In the genomic region with DNA sequence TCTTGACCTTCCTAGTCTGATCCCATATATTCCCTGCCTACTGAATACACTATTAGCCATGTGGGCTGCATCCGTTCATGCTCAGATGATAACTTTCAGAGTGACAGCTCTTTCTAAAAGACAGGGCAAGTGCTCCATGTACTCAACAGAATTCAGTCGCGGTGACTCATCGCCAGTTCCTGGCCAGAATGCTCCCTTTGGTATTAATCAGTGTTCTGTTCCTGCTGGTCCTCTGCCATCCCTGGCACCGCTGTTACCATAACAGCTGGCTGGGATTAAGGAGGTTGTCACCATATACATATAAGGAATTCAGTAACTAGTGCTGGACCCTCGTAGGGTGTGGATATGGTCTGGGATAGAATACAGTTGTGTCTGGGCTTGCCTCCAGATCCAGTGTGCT, we compare ENCODE assay signal across 9 mouse cellular contexts. TPM values are rescaled to one million over a fixed set of nuclear protein-coding genes. Genes with fewer than 3 reads are reported as not detected.
DNase-seq lines count a peak whose midpoint lies in the region; ATAC-seq lines count a peak whose summit lies in the region.
"Had no signal": no experiment of that assay in that cellular context is flagged by ENCODE, and none has a peak within 500 bp of the region (broad histone marks: within the 10 kb centered on the region; RNA-seq: fewer than 3 reads in every experiment).

No protein-coding gene starts in this region.

- no peak overlapping the region for H3K9ac ChIP-seq in heart, embryonic 15.5 days
- no peak overlapping the region for H3K9ac ChIP-seq in forebrain, embryonic 11.5 days (ENCODE audit: low read length)
- H3K9ac ChIP-seq: neural tube, embryonic 13.5 days had no signal

- H3K9me3 ChIP-seq in heart, embryonic 15.5 days (replicated peaks): no peaks in the 10 kb centered on the region
- no peaks in the 10 kb centered on the region for H3K9me3 ChIP-seq in forebrain, embryonic 11.5 days (ENCODE audit: control insufficient read depth, low read length)
- H3K9me3 ChIP-seq: neural tube, embryonic 13.5 days had no signal

- H3K4me2 ChIP-seq in heart, embryonic 15.5 days: no peak overlapping the region
- H3K4me2 ChIP-seq in forebrain, embryonic 11.5 days (ENCODE audit: low read depth, low read length, severe bottlenecking): no peak overlapping the region
- H3K4me2 ChIP-seq: neural tube, embryonic 13.5 days had no signal

- ATAC-seq in heart, embryonic 15.5 days (replicated peaks; ENCODE audit: insufficient number of reproducible peaks, insufficient read depth, low FRiP score, low read depth): peak; percentile 84
- no peak for ATAC-seq in forebrain, embryonic 11.5 days (replicated peaks; ENCODE audit: low FRiP score)

- no peak overlapping the region for H3K4me3 ChIP-seq in heart, embryonic 15.5 days
- no peak overlapping the region for H3K4me3 ChIP-seq in forebrain, embryonic 11.5 days (ENCODE audit: low read depth, low read length)
- H3K4me3 ChIP-seq: neural tube, embryonic 13.5 days had no signal

- no peaks in the 10 kb centered on the region for H3K27me3 ChIP-seq in heart, embryonic 15.5 days
- H3K27me3 ChIP-seq in forebrain, embryonic 11.5 days (ENCODE audit: control insufficient read depth, insufficient read depth, low read length): no peaks in the 10 kb centered on the region
- H3K27me3 ChIP-seq: neural tube, embryonic 13.5 days had no signal

- H3K27ac ChIP-seq in heart, embryonic 15.5 days: peak overlapping the region; percentile 64
- H3K27ac ChIP-seq in forebrain, embryonic 11.5 days (ENCODE audit: low read depth, low read length): no peak overlapping the region
- H3K27ac ChIP-seq: neural tube, embryonic 13.5 days had no signal

- WGBS in heart, embryonic 15.5 days: 30% methylated on average over 6 of the region's 6 CpGs
- WGBS in forebrain, embryonic 11.5 days: 84% methylated on average over 6 of the region's 6 CpGs

- no peaks in the 10 kb centered on the region for H3K36me3 ChIP-seq in heart, embryonic 15.5 days
- no peaks in the 10 kb centered on the region for H3K36me3 ChIP-seq in forebrain, embryonic 11.5 days (ENCODE audit: control insufficient read depth, insufficient read depth, low read length)
- H3K36me3 ChIP-seq: neural tube, embryonic 13.5 days had no signal

- H3K4me1 ChIP-seq in heart, embryonic 15.5 days (replicated peaks): peaks cover 20% of the 10 kb centered on the region
- peaks cover 2% of the 10 kb centered on the region; the same call in 1 of the 2 replicates for H3K4me1 ChIP-seq in forebrain, embryonic 11.5 days (replicated peaks; ENCODE audit: control insufficient read depth, insufficient read depth, low read length)

- DNase-seq in cerebellum, postnatal 10 days: peak; percentile 37 to 49
- DNase-seq in cerebellum, adult 11 months: no peak
- DNase-seq in adrenal gland, postnatal 25 days: peak; percentile 80
- peak; percentile 68 for DNase-seq in lung, postnatal 25 days (ENCODE audit: low spot score)
- no peak for DNase-seq in left cerebral cortex, adult 8-10 months (ENCODE audit: low spot score in 2 of 2)
- no peak for DNase-seq in spleen, adult 12 weeks (ENCODE audit: low spot score)
- DNase-seq in forebrain, embryonic 11.5 days (ENCODE audit: low spot score): no peak

RNA-seq across cellular contexts. Expression of gene Itga8, which starts 23.7 kb away (rescaled TPM):
- 13.0 and 20.0 TPM in 2 replicates for total RNA-seq in adrenal gland, postnatal 25 days (2021)
- 11.4 and 15.5 TPM in 2 replicates for polyA plus RNA-seq in heart, embryonic 15.5 days (2015; fragmentation: Nextera tagmentation; extraction: Ambion mirVana)
- 1 to 10 TPM; 9.1 to 9.3 (median 9.2) TPM for total RNA-seq in left cerebral cortex, adult 8-10 months (2022)
- polyA plus RNA-seq in forebrain, embryonic 11.5 days (2014; fragmentation: Nextera tagmentation; extraction: Ambion mirVana): 4.2 and 4.6 TPM in 2 replicates

Comparison
In these comparisons a context has a peak if more than half of its experiments do, and no peak if none do; other contexts are left out.
1. DNase-seq: peak in cerebellum, postnatal 10 days (2 of 2), adrenal gland, postnatal 25 days (single experiment) and lung, postnatal 25 days (single experiment); none in cerebellum, adult 11 months (single experiment), left cerebral cortex, adult 8-10 months (0 of 2), spleen, adult 12 weeks (single experiment) and forebrain, embryonic 11.5 days (single experiment).